Mouse (Mus musculus) duodenum, adult 2 months (tissue): ENCODE measurements around the gene Grin2a. TPM values are rescaled to one million over a fixed set of nuclear protein-coding genes. Genes with fewer than 3 reads are reported as not detected.

Source experiments
- polyA plus RNA-seq: library from polyadenylated mRNA; depleted of rRNA; stranded (reverse); fragments of >200 nt; gene quantifications from 2 replicates; pipeline ENCODE4 v1.2.3, GENCODE M21; 2012; ENCODE audit warnings: low replicate concordance; rRNA removed

Grin2a gene
- 0.11 and 0.91 TPM in 2 replicates for polyA plus RNA-seq

DNA sequence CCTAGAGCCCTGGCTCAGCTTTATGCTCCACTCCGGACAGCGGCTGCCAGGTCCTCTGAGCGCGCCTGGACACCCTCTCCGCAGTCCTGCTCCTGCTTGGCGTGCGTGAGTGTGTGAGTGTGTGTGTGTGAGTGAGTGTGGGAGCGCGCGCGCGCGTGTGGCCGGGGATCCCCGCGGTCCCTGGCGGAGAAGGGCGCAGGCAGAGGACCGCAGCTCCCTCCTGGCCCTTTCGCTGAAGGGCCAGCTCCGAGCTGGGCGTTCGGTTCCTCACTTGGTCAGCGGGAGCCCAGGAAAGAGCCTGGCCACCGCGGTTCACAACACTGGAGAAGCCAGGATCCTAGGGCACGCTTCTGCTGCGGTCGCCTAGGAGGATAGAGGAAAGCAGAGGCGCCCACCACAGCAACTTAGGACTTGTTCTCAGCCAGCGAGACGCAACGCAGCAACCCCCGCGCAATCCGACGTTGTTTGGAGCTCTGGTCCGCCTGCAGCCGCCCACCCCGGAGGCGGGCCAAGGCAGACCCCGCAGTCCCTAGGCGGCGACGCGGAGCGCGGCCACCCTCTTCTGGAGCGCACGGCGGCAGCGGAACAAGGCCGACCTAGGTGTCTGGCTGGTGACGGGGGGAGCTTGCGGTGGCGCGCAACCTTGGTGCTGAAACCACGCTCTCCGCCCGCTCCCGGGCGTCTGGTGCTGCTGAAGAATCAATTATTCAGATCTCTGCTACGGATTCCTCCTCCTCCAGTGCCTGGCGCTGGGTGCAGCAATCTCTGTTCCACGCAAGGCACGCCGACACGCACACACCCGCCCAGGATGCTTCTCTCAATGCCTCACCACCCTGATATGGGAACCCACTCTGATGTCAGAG is at the start of gene Grin2a:
Gene Grin2a, minus strand, starts transcription at position 610 of the 863 bp plus-strand sequence.

Other genes starting within 250 kb of the Grin2a start
- gene Rpl39l, start 174.7 kb upstream of the Grin2a start, polyA plus RNA-seq, result not detected in 2 replicates
- gene Atf7ip2, start 197.2 kb upstream of the Grin2a start, polyA plus RNA-seq, result not detected in 2 replicates